Mouse (Mus musculus): ENCODE measurements around the gene Cyp26b1. TPM values are rescaled to one million over a fixed set of nuclear protein-coding genes. Genes with fewer than 3 reads are reported as not detected.

Cyp26b1 gene
- polyA plus RNA-seq, 1 experiment from 2014 or later: 1.1 TPM

GRCm38 (mm10) chr6:84545428-84545827, 48.3 kb downstream of the Cyp26b1 start:
- no peak overlapping the region for H3K9ac ChIP-seq
- no peak for ATAC-seq (replicated peaks; ENCODE audit: insufficient number of reproducible peaks, insufficient read depth, low FRiP score, low read depth)
- no peaks in the 10 kb centered on the region for H3K27me3 ChIP-seq
- no peaks in the 10 kb centered on the region for H3K9me3 ChIP-seq (replicated peaks)
- WGBS: 58% methylated on average over 2 of the region's 2 CpGs
- H3K4me3 ChIP-seq: no peak overlapping the region
- H3K4me2 ChIP-seq: no peak overlapping the region
- no peaks in the 10 kb centered on the region for H3K36me3 ChIP-seq
- H3K4me1 ChIP-seq (replicated peaks): no peaks in the 10 kb centered on the region; the same call in 1 of the 2 replicates
- H3K27ac ChIP-seq: no peak overlapping the region

- Histone ChIP-seq H3K36me3 (no peaks in the 10 kb centered on the region), H3K4me3 (no peak overlapping the region), H3K4me1 (replicated peaks) (no peaks in the 10 kb centered on the region; the same call in 1 of the 2 replicates), H3K9me3 (replicated peaks) (no peaks in the 10 kb centered on the region), H3K4me2 (no peak overlapping the region), H3K27me3 (no peaks in the 10 kb centered on the region), H3K9ac (no peak overlapping the region), H3K27ac (no peak overlapping the region)
- WGBS: 72% methylated on average over 3 of the region's 3 CpGs
- no peak for ATAC-seq (replicated peaks; ENCODE audit: insufficient number of reproducible peaks, insufficient read depth, low FRiP score, low read depth)
Measured at GRCm38 (mm10) chr6:84544359-84544758, 49.3 kb downstream of the Cyp26b1 start.

- H3K4me2 ChIP-seq: no peak overlapping the region
- no peak overlapping the region for H3K4me3 ChIP-seq
- no peaks in the 10 kb centered on the region for H3K36me3 ChIP-seq
- no peaks in the 10 kb centered on the region; the same call in 1 of the 2 replicates for H3K4me1 ChIP-seq (replicated peaks)
- no peak overlapping the region for H3K9ac ChIP-seq
- H3K27ac ChIP-seq: no peak overlapping the region
- H3K9me3 ChIP-seq (replicated peaks): no peaks in the 10 kb centered on the region
- no peaks in the 10 kb centered on the region for H3K27me3 ChIP-seq
- ATAC-seq (replicated peaks; ENCODE audit: insufficient number of reproducible peaks, insufficient read depth, low FRiP score, low read depth): no peak
- WGBS: 37% methylated on average over 5 of the region's 5 CpGs
Measured at GRCm38 (mm10) chr6:84543516-84543915, 50.2 kb downstream of the Cyp26b1 start.

- Histone ChIP-seq H3K36me3 (no peaks in the 10 kb centered on the region), H3K9me3 (replicated peaks) (no peaks in the 10 kb centered on the region), H3K9ac (no peak overlapping the region), H3K4me3 (no peak overlapping the region), H3K4me1 (replicated peaks) (no peaks in the 10 kb centered on the region; the same call in 1 of the 2 replicates), H3K27ac (no peak overlapping the region), H3K27me3 (0 out of 2 replicates have a peak, but pooled peaks cover 4% of the 10 kb centered on the region), H3K4me2 (no peak overlapping the region)
- ATAC-seq (replicated peaks; ENCODE audit: insufficient number of reproducible peaks, insufficient read depth, low FRiP score, low read depth): no peak
- 49% methylated on average over 4 of the region's 4 CpGs for WGBS
Measured at GRCm38 (mm10) chr6:84539924-84540323, 53.8 kb downstream of the Cyp26b1 start.

- Histone ChIP-seq H3K36me3 (no peaks in the 10 kb centered on the region), H3K27me3 (0 out of 2 replicates have a peak, but pooled peaks cover 4% of the 10 kb centered on the region), H3K9ac (no peak overlapping the region), H3K9me3 (replicated peaks) (no peaks in the 10 kb centered on the region), H3K4me3 (no peak overlapping the region), H3K27ac (no peak overlapping the region), H3K4me1 (replicated peaks) (no peaks in the 10 kb centered on the region; the same call in 1 of the 2 replicates), H3K4me2 (no peak overlapping the region)
- 55% methylated on average over 3 of the region's 3 CpGs for WGBS
- ATAC-seq (replicated peaks; ENCODE audit: insufficient number of reproducible peaks, insufficient read depth, low FRiP score, low read depth): no peak
Measured at GRCm38 (mm10) chr6:84538681-84539080, 55.0 kb downstream of the Cyp26b1 start.

GRCm38 (mm10) chr6:84537611-84538197, 56.0 kb downstream of the Cyp26b1 start:
- H3K36me3 ChIP-seq: no peaks in the 10 kb centered on the region
- 0 out of 2 replicates have a peak, but pooled peaks cover 4% of the 10 kb centered on the region for H3K27me3 ChIP-seq
- no peaks in the 10 kb centered on the region for H3K4me1 ChIP-seq (replicated peaks)
- H3K4me2 ChIP-seq: no peak overlapping the region
- H3K4me3 ChIP-seq: no peak overlapping the region
- H3K9ac ChIP-seq: no peak overlapping the region
- H3K27ac ChIP-seq: no peak overlapping the region
- no peak for ATAC-seq (replicated peaks; ENCODE audit: insufficient number of reproducible peaks, insufficient read depth, low FRiP score, low read depth)
- 57% methylated on average over 16 of the region's 16 CpGs for WGBS
- H3K9me3 ChIP-seq (replicated peaks): no peaks in the 10 kb centered on the region

- Histone ChIP-seq H3K9me3 (replicated peaks) (no peaks in the 10 kb centered on the region), H3K27ac (no peak overlapping the region), H3K4me3 (no peak overlapping the region), H3K27me3 (0 out of 2 replicates have a peak, but pooled peaks cover 4% of the 10 kb centered on the region), H3K4me1 (replicated peaks) (no peaks in the 10 kb centered on the region), H3K4me2 (no peak overlapping the region), H3K9ac (no peak overlapping the region), H3K36me3 (no peaks in the 10 kb centered on the region)
- WGBS: 36% methylated on average over 3 of the region's 3 CpGs
- ATAC-seq (replicated peaks; ENCODE audit: insufficient number of reproducible peaks, insufficient read depth, low FRiP score, low read depth): no peak
Measured at GRCm38 (mm10) chr6:84534944-84535343, 58.8 kb downstream of the Cyp26b1 start.

GRCm38 (mm10) chr6:84529912-84530311, 63.8 kb downstream of the Cyp26b1 start:
- no peak for ATAC-seq (replicated peaks; ENCODE audit: insufficient number of reproducible peaks, insufficient read depth, low FRiP score, low read depth)
- H3K4me3 ChIP-seq: no peak overlapping the region
- H3K9me3 ChIP-seq (replicated peaks): no peaks in the 10 kb centered on the region

GRCm38 (mm10) chr6:84524901-84525601, 68.7 kb downstream of the Cyp26b1 start:
- ATAC-seq (replicated peaks; ENCODE audit: insufficient number of reproducible peaks, insufficient read depth, low FRiP score, low read depth): no peak
- no peak overlapping the region for H3K9ac ChIP-seq
- H3K4me2 ChIP-seq: no peak overlapping the region
- H3K9me3 ChIP-seq (replicated peaks): no peaks in the 10 kb centered on the region
- 0 out of 2 replicates have a peak, but pooled peaks cover 4% of the 10 kb centered on the region for H3K4me1 ChIP-seq (replicated peaks)
- WGBS: 71% methylated on average over 7 of the region's 7 CpGs
- H3K4me3 ChIP-seq: no peak overlapping the region
- H3K36me3 ChIP-seq: no peaks in the 10 kb centered on the region
- H3K27me3 ChIP-seq: no peaks in the 10 kb centered on the region
- H3K27ac ChIP-seq: no peak overlapping the region

More at GRCm38 (mm10) chr6:84529912-84530311, 63.8 kb downstream of the Cyp26b1 start:
- Histone ChIP-seq H3K9ac (no peak overlapping the region), H3K4me2 (no peak overlapping the region), H3K4me1 (replicated peaks) (no peaks in the 10 kb centered on the region), H3K36me3 (no peaks in the 10 kb centered on the region), H3K27me3 (no peaks in the 10 kb centered on the region), H3K27ac (no peak overlapping the region)

Measured in heart, embryonic 15.5 days (tissue).